Mouse (Mus musculus): ENCODE results near the gene Anxa5.

Anxa5 gene

DNA sequence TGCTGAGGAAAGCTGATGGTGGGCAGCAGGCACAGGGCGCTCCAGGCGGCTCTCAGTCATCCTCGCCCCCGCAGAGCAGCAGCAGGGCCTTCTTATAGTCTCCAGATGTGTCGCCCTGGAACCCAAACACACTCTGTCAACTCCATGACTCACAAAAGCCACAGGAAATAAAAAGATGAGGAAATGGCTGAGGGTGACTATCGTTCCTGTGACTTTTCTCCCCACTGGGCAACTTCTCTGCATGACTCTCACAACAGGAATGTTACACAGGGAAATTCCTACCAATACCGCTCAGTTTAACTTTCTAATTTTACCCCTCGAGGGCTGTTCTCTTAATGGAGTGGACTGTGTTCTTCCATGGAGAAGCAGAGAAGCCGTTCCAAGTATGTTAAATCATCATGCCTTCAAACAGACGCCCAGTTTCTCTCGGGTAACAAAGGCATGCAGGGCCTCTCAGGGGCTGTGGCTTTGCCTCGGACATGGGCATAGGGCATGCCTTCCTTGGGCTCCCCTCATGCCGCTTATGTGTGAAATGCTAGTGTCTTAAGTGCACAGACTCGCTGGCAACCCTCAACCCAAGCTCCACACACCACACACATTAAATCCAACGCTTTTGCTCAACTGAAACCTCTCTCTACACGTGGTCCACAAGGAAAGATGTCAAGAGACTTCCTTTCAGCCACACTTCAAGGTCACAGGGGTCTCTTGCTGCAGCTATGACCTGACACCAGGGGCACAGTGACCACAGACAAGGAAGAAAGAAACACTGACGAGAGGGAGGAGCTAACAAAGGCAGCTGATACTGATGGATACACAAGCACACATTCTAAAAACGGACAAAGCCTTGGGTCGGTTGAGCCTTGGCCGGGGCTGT lies 26.2 kb downstream of the Anxa5 start:
- DNase-seq (ENCODE audit: low spot score in 2 of 2): no peak

DNA sequence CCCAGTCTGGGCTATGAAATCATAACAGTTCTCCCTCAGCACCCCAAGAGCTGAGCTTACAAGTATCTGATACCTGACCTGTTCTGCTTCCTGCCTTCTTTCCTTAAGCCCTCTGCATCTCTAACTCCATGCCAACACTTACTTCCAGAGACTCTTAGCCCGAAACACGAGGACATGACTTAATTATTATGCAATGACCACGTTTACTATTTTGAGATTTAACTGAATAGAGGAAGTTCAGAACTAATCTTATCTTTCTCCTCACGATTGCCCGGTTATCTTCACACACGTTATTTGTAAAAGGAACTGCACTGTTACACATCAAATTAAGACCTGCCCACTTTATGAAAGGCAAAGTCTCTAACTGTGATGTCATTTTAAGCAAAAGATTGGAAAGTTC lies 28.8 kb downstream of the Anxa5 start:
- no peak for DNase-seq (ENCODE audit: low spot score in 2 of 2)

DNA sequence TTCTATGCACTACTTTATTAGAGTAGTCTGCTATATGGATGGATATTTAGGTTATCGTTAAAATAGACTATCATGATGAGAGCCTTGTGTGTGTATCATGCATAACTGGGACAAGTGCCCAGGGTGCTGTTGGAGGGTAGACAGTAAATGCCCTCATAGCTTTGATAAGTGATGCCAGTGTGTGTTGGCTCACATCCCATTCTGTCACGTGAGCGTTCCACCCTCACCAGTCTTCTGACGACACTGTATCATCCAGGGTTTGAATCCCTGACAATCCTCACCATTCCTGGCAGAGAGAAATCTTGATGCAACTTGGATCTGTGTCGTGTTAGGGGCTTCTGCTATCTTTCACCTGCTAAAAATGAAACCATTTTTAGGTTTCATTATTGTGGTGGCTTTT lies 29.2 kb downstream of the Anxa5 start:
- DNase-seq (ENCODE audit: low spot score in 2 of 2): no peak

DNA sequence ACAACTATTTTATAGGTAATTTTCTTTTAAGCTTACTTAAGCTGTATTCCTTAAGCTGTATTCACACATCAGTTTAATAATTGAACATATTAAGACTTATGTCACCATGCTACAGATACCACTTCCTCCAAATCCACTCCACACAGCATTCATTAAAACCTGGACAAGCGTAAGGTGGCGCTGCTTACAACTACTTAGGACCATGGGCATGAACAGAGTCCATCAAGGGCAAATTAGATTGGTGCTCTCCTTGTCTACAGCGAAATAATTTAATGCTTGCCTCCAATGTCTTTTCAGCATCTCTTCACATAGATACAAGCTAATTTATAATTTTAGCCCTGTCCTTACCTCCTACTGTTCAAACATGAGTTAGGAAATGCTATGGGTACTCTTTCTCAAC lies 29.7 kb downstream of the Anxa5 start:
- no peak for DNase-seq (ENCODE audit: low spot score in 2 of 2)

DNA sequence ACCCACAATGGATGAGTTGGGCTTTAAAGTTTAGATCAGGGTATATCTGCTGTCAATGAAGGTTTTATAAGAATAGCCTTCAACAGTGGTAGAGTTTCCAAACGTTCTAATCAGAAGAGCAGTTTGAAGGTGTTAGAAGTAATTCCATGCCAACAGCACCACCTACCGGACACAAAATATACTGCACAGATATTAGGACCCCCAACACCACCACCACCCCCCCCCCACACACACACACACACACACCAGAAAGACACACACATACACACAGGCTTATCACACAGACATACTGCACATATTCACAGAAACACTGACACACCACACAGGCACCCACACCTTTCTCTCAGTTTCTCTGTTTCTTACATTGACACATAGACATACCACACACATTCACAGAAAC lies 33.3 kb downstream of the Anxa5 start:
- DNase-seq (ENCODE audit: low spot score in 2 of 2): peak in 1 of 2 experiments; percentile 52

DNA sequence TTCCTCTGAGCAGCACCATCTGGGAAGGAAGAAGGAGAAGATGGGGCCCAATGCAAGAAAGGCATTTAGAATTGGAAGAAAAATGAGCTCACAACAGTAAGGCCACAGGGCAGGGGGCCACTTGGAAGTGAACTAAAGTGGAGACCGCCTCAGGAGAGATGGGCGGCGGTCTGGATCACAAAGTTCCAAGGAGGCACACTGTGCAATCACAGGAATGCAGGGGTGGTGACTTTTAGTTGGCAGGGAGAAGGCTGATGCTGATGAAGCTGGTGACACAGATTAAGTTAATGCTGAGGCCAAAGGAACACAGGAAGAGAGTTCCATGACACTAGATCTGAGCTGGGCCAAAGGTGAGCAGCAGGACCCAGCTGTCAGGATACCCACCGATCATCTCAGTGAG lies 35.4 kb downstream of the Anxa5 start:
- no peak for DNase-seq (ENCODE audit: low spot score in 2 of 2)

DNA sequence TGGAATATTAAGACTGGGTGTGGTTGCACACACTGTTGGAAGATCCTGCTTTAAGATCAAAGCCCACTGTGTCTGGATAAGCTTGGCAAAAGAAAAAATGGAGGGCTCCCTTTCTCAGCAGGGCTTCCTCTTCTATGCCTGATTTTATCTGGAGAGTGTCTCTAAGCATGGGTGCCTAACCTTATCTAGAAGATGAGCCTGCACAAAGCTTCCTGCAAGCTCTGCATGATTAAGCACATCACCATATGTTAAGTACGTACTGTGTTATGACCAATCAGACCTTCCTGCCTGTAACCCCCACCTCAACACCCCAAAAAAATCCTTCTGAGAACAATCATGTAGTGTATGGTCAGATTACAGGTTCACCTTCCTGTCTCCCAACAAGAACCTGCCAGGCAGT lies 45.3 kb downstream of the Anxa5 start:
- no peak for DNase-seq (ENCODE audit: low spot score in 2 of 2)

DNA sequence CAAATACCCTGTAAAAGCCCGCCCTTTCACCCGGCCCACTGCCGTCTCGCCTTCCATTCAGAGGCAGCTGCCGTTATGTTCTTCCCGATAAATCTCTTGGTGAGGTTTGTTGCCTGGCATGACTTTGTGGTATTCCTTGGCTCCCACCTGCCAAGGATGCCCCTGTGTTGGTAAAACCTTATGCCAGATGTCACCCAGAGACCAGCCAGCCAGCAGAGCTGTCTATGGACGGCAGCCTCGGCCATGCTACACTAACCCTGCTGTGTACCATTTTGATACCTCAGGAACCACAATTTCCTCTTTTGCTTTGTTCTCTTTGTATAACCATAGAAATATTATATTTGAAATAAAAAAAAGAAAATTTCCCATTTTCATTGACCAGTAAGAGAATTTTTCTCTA lies 48.3 kb downstream of the Anxa5 start:
- no peak for DNase-seq (ENCODE audit: low spot score in 2 of 2)

DNA sequence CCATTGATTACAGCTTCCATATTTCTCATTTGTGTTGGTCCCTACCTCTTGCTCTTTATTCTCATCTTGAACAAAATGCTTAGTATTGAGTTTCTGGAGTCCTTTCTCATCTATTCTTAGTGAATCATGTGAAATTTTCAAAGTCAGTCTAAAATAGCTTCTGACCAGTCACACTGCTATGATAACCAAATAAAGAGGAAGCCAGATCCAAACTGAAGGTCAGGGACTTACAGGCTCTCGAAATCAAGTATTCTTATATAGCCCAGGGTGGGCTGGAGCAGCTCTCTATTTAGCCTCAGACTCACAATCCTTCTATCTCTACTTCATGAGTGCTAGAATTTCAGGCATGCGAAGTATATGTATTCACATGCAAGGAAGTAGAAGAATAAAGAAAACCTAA lies 66.2 kb downstream of the Anxa5 start:
- no peak for DNase-seq (ENCODE audit: low spot score in 2 of 2)

DNA sequence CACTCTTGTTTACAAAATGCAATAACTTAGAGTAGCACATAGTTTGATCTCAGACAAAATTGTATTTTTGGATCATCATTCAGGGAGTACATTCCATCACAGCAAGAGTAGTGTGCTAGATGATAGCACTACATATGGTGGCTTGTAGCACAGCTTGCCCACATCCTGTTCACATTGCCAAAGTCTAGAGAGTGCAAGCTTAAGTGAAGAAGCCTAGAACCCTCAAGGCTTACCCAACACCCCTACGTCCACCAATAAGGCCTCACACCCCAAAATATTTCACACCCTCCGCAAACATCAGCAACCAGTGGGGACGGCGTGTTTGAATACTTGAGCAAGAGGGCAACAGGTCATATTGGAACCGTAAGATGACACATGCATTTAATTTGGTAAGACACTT lies 68.7 kb downstream of the Anxa5 start:
- DNase-seq (ENCODE audit: low spot score in 2 of 2): no peak

DNA sequence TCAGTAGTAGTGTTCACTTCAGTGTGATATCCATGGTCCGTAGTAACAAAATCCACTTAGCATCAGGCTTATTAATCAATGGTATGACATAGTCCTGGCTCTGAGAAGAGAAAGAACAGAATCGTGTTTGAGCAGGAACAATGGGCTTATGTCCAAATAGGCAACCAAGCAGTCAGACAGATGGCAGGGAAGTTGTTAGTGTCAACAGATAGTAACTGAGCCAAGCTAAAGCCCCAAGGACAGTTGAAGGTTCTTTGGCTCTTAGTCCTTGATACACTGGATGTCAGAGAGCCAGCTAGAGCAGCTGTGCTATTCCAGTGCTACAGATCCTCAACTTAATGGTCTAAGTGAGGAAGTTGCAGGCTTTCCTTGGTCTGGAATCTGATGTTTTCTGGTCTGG lies 69.4 kb downstream of the Anxa5 start:
- no peak for DNase-seq (ENCODE audit: low spot score in 2 of 2)

DNA sequence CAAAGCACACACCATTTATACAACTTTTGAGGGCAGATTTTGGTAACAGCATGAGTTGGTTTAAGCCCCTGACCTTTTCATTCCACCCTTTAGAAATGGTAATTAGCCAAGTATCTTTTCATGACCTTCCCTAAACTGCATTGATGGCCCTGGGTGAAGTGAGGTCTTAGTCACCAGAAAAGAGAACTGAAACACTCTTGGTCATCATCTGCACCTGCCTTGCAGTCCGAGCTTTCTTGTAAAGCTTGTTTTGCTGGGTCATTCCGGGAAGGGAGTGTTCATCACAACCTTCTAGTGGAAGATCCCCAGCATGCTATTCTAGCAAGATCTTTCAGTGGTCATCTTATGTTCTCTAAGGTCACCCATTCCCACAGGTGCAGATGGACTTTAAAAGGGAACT lies 73.8 kb downstream of the Anxa5 start:
- no peak for DNase-seq (ENCODE audit: low spot score in 2 of 2)

DNA sequence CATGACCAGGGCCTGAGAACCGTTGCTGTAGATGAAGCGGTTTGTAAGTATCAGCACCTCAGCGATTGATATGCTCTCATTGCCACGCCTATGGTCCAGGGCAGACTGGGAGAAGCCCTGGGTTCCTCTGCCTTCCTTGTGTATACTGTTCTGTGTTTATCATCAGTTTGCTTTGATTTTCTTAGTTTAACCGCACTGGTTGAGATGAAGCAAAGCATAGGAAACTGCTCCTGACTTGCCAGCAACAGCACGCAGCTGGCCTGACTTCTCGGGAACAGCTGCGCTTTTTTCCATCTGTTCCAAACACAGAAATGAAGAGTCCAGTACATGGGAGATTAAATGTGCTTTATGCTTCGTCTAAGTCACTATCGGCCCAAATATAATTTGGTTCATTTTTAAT lies 75.0 kb downstream of the Anxa5 start:
- no peak for DNase-seq (ENCODE audit: low spot score in 2 of 2)
